Mouse (Mus musculus): ENCODE measurements around the gene Cd274.

GRCm38 (mm10) chr19:29414513-29414912, 47.3 kb downstream of the Cd274 start:
- TF ChIP-seq POLR2A (IDR thresholded peaks at IDR 0.05; ENCODE audit: low read depth, low read length) (no peak), CTCF (IDR thresholded peaks at IDR 0.05; ENCODE audit: extremely low read depth, insufficient read length, insufficient replicate concordance, low read depth, low read length) (no peak)
